11 mouse cellular contexts compared by ENCODE assay signal in genomic region chr1:132385266-132385665, GRCm38 (mm10). TPM values are rescaled to one million over a fixed set of nuclear protein-coding genes. Genes with fewer than 3 reads are reported as not detected.
DNase-seq lines count a peak whose midpoint lies in the region; ATAC-seq and TF ChIP-seq lines count a peak whose summit lies in the region.
"Had no signal": no experiment of that assay in that cellular context is flagged by ENCODE, and none has a peak within 500 bp of the region (broad histone marks: within the 10 kb centered on the region; RNA-seq: fewer than 3 reads in every experiment).

No protein-coding gene starts in this region.

- H3K9me3 ChIP-seq in hindbrain, embryonic 11.5 days (ENCODE audit: control insufficient read depth, low read length) = no peaks in the 10 kb centered on the region
- H3K9me3 ChIP-seq in liver, embryonic 14.5 days (ENCODE audit: control insufficient read depth, low read length) = no peaks in the 10 kb centered on the region
- no peaks in the 10 kb centered on the region for H3K9me3 ChIP-seq in neural tube, embryonic 14.5 days (ENCODE audit: control insufficient read depth, low read length)
- H3K9me3 ChIP-seq: limb, embryonic 15.5 days had no signal

- no peaks in the 10 kb centered on the region for H3K27me3 ChIP-seq in hindbrain, embryonic 11.5 days (ENCODE audit: control insufficient read depth, insufficient read depth, low read length)
- H3K27me3 ChIP-seq in liver, embryonic 14.5 days (ENCODE audit: control insufficient read depth, insufficient read depth, low read length) = no peaks in the 10 kb centered on the region
- no peaks in the 10 kb centered on the region for H3K27me3 ChIP-seq in neural tube, embryonic 14.5 days (ENCODE audit: control insufficient read depth, insufficient read depth, low read length)
- H3K27me3 ChIP-seq: limb, embryonic 15.5 days had no signal

- 49% methylated on average over 14 of the region's 14 CpGs for WGBS in hindbrain, embryonic 11.5 days
- WGBS in liver, embryonic 14.5 days (ENCODE audit: insufficient replicate concordance) = 53% methylated on average over 14 of the region's 14 CpGs
- 27% methylated on average over 14 of the region's 14 CpGs for WGBS in neural tube, embryonic 14.5 days

- ATAC-seq in hindbrain, embryonic 11.5 days (ENCODE audit: low FRiP score) = peak; percentile 56
- no peak for ATAC-seq in liver, embryonic 14.5 days (ENCODE audit: insufficient read depth)
- ATAC-seq in neural tube, embryonic 14.5 days (ENCODE audit: low read depth) = 0 out of 2 replicates have a peak, but pooled peaks have one; percentile 25

- H3K4me2 ChIP-seq in hindbrain, embryonic 11.5 days (replicated peaks; ENCODE audit: low read depth, low read length) = no peak overlapping the region
- peak overlapping the region; percentile 93 for H3K4me2 ChIP-seq in liver, embryonic 14.5 days (ENCODE audit: low read depth)
- H3K4me2 ChIP-seq in neural tube, embryonic 14.5 days (ENCODE audit: low read depth, low read length) = no peak overlapping the region
- H3K4me2 ChIP-seq: limb, embryonic 15.5 days had no signal

- no peaks in the 10 kb centered on the region for H3K36me3 ChIP-seq in hindbrain, embryonic 11.5 days (ENCODE audit: control insufficient read depth, insufficient read depth, low read length)
- peaks cover 31% of the 10 kb centered on the region for H3K36me3 ChIP-seq in liver, embryonic 14.5 days (replicated peaks; ENCODE audit: control insufficient read depth, insufficient read depth, low read depth)
- H3K36me3 ChIP-seq in neural tube, embryonic 14.5 days (ENCODE audit: control insufficient read depth, insufficient read depth, low read length) = no peaks in the 10 kb centered on the region; the same call in 1 of the 2 replicates

- TF ChIP-seq EP300 in liver, embryonic 14.5 days (IDR thresholded peaks at IDR 0.05; ENCODE audit: low read depth) = no peak

- H3K27ac ChIP-seq in layer of hippocampus, adult 2 months = peak overlapping the region; percentile 97
- peak overlapping the region; percentile 66 for H3K27ac ChIP-seq in hindbrain, embryonic 11.5 days (ENCODE audit: low read depth, low read length)
- H3K27ac ChIP-seq in liver, embryonic 14.5 days = peak overlapping the region; percentile 21
- H3K27ac ChIP-seq in neural tube, embryonic 14.5 days (ENCODE audit: low read depth, low read length) = 0 out of 2 replicates have a peak overlapping the region, but pooled peaks have one; percentile 30
- H3K27ac ChIP-seq: kidney, postnatal 0 days; limb, embryonic 15.5 days had no signal

- DNase-seq in layer of hippocampus, adult 2 months (ENCODE audit: low spot score in 2 of 2) = no peak
- DNase-seq in layer of hippocampus, postnatal 25 days (ENCODE audit: extremely low spot score in 1 of 2, low spot score in 1 of 2) = no peak
- peak; percentile 54 for DNase-seq in hindbrain, embryonic 11.5 days (ENCODE audit: low spot score)
- no peak for DNase-seq in liver, embryonic 14.5 days (ENCODE audit: low read depth in 3 of 3, low spot score in 3 of 3)
- no peak for DNase-seq in kidney, adult 11 months
- DNase-seq in left cerebral cortex, adult 8-10 months (ENCODE audit: low spot score in 2 of 2) = no peak
- DNase-seq: adrenal gland, postnatal 36 days; thymus, postnatal 4 days had no signal

- peak overlapping the region; percentile 83 for H3K4me3 ChIP-seq in layer of hippocampus, adult 2 months
- H3K4me3 ChIP-seq in hindbrain, embryonic 11.5 days (ENCODE audit: low read depth, low read length) = no peak overlapping the region
- peak overlapping the region in 1 of 2 experiments; percentile 95; a peak in 2 of 4 replicates for H3K4me3 ChIP-seq in liver, embryonic 14.5 days (ENCODE audit: insufficient read depth in 1 of 2, low read depth in 2 of 2, low read length in 2 of 2)
- no peak overlapping the region for H3K4me3 ChIP-seq in neural tube, embryonic 14.5 days (ENCODE audit: low read depth, low read length)
- H3K4me3 ChIP-seq: limb, embryonic 15.5 days had no signal

- H3K4me1 ChIP-seq in hindbrain, embryonic 11.5 days (replicated peaks; ENCODE audit: control insufficient read depth, insufficient read depth, low read length) = peaks cover 22% of the 10 kb centered on the region
- H3K4me1 ChIP-seq in liver, embryonic 14.5 days (replicated peaks; ENCODE audit: control insufficient read depth in 2 of 2, insufficient read depth in 2 of 2, low read length in 1 of 2) = peaks cover 48 to 68% of the 10 kb centered on the region in 2 experiments
- H3K4me1 ChIP-seq in neural tube, embryonic 14.5 days (ENCODE audit: control insufficient read depth, insufficient read depth, low read length) = peaks cover 46% of the 10 kb centered on the region

- TF ChIP-seq CTCF in layer of hippocampus, adult 2 months (conservative IDR thresholded peaks at IDR 0.05) = no peak
- TF ChIP-seq CTCF in liver, embryonic 14.5 days (IDR thresholded peaks at IDR 0.05; ENCODE audit: low read depth) = no peak

- H3K9ac ChIP-seq in hindbrain, embryonic 11.5 days (ENCODE audit: low read depth, low read length) = no peak overlapping the region
- 0 out of 2 replicates have a peak overlapping the region, but pooled peaks have one; percentile 37 for H3K9ac ChIP-seq in liver, embryonic 14.5 days (replicated peaks)
- H3K9ac ChIP-seq in neural tube, embryonic 14.5 days (replicated peaks; ENCODE audit: low read depth, low read length) = no peak overlapping the region
- H3K9ac ChIP-seq: limb, embryonic 15.5 days had no signal

RNA-seq across cellular contexts. Expression of gene Tmcc2, which starts 5.8 kb away (rescaled TPM):
- 100 to 1,000 TPM; 242 to 256 TPM for total RNA-seq in layer of hippocampus, adult 2 months (2021)
- total RNA-seq in layer of hippocampus, postnatal 25 days (2021) = 100 to 1,000 TPM; 232 to 246 TPM
- 12.0 and 14.1 TPM in 2 replicates for polyA plus RNA-seq in hindbrain, embryonic 11.5 days (2014; fragmentation: Nextera tagmentation; extraction: Ambion mirVana)
- 327 and 335 TPM in 2 replicates for polyA plus RNA-seq in liver, embryonic 14.5 days (2012; rRNA removed)
- polyA plus RNA-seq in liver, embryonic 14.5 days (2014; fragmentation: Nextera tagmentation; extraction: Ambion mirVana) = 285 and 306 TPM in 2 replicates
- polyA plus RNA-seq in neural tube, embryonic 14.5 days (2014; fragmentation: Nextera tagmentation; extraction: Ambion mirVana) = 20.7 and 29.9 TPM in 2 replicates
- total RNA-seq in left cerebral cortex, adult 8-10 months (2022) = 100 to 1,000 TPM; 182 to 205 (median 192) TPM

RNA-seq across cellular contexts. Expression of gene Dstyk, which starts 32.1 kb away (rescaled TPM):
- total RNA-seq in layer of hippocampus, adult 2 months (2021) = 10 to 100 TPM; 49.0 to 50.2 TPM
- 10 to 100 TPM; 47.4 to 49.5 TPM for total RNA-seq in layer of hippocampus, postnatal 25 days (2021)
- 11.5 and 12.3 TPM in 2 replicates for polyA plus RNA-seq in hindbrain, embryonic 11.5 days (2014; fragmentation: Nextera tagmentation; extraction: Ambion mirVana)
- polyA plus RNA-seq in liver, embryonic 14.5 days (2012; rRNA removed) = 3.3 and 4.0 TPM in 2 replicates
- polyA plus RNA-seq in liver, embryonic 14.5 days (2014; fragmentation: Nextera tagmentation; extraction: Ambion mirVana) = 3.6 TPM in 2 replicates
- 9.5 and 12.7 TPM in 2 replicates for polyA plus RNA-seq in neural tube, embryonic 14.5 days (2014; fragmentation: Nextera tagmentation; extraction: Ambion mirVana)
- 10 to 100 TPM; 40.9 to 51.7 (median 42.4) TPM for total RNA-seq in left cerebral cortex, adult 8-10 months (2022)

Comparison
In these comparisons a context has a peak if more than half of its experiments do, and no peak if none do; other contexts are left out.
1. H3K27ac ChIP-seq: peak in every context shown above with its lines; median percentile 97 in layer of hippocampus, adult 2 months; 66 in hindbrain, embryonic 11.5 days; 30 in neural tube, embryonic 14.5 days; 21 in liver, embryonic 14.5 days.